In genomic region chr5:99906181-99906956, GRCm38 (mm10) we compare ENCODE assay signal across 8 mouse cellular contexts. TPM values are rescaled to one million over a fixed set of nuclear protein-coding genes. Genes with fewer than 3 reads are reported as not detected.
DNase-seq lines count a peak whose midpoint lies in the region.

Vamp9 (plus strand) TSS chr5:99906254.

- intact Hi-C loops in gastrocnemius, postnatal 14 days (cut with DNase I; ENCODE audit: low total_unique reads): no loop called here

- peak; percentile 94 for DNase-seq in adrenal gland, adult 8-10 months
- peak; percentile 98 for DNase-seq in embryo, embryonic 10.5 days (ENCODE audit: low spot score)
- DNase-seq in gastrocnemius, postnatal 14 days: peak; percentile 96
- DNase-seq in hindlimb bud, embryonic 11.5 days (ENCODE audit: extremely low spot score, low read depth, low spot score): peak; percentile 72
- DNase-seq in left cerebral cortex, adult 18-20 months (ENCODE audit: low spot score in 2 of 2): peak; percentile 93 to 96
- peak; percentile 98 for DNase-seq in lung, postnatal 36 days
- DNase-seq in retina, postnatal 1 day: peak; percentile 97
- peak; percentile 93 for DNase-seq in thymus, postnatal 36 days

RNA-seq across cellular contexts. Expression of gene Vamp9, which starts in this region (rescaled TPM):
- 1 to 10 TPM in 2 of 4 experiments, not detected in 2; 1.3 to 1.5 TPM for total RNA-seq in adrenal gland, adult 8-10 months (2022)
- not detected for total RNA-seq in gastrocnemius, postnatal 14 days (2021)
- total RNA-seq in left cerebral cortex, adult 18-20 months (2021): 1 to 10 TPM; 1.6 TPM

Comparison
In these comparisons a context has a peak if more than half of its experiments do, and no peak if none do; other contexts are left out.
1. Peak in every context shown above with its lines: DNase-seq.
2. Peak in DNase-seq in gastrocnemius, postnatal 14 days; RNA of the gene not detected or under 1 TPM.